ENCODE assay signal across 9 mouse cellular contexts in the genomic region with DNA sequence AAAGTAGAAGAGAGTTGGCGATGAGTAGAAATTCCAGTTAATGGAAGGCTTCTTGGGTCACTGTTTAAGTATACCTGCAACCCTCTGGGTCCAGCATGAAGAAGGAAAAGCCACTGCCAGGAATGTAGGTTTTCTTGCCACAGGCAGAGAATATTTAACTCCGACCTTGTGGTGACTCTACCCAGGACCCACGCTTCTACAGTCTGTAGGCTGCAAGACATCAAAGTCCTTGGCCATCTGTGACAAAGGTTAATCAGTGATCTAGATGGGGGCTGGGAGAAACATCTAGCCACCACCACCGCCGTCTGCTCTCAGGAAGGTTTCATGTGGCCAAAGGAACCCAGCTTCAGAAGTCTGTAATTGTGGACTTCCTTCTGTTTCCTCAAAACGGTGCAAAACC.
A peak's percentile ranks its signal among the peaks of the same experiment; 100 is the strongest.
DNase-seq lines count a peak whose midpoint lies in the region; ATAC-seq lines count a peak whose summit lies in the region.
"Had no signal": no experiment of that assay in that cellular context is flagged by ENCODE, and none has a peak within 500 bp of the region (broad histone marks: within the 10 kb centered on the region; RNA-seq: fewer than 3 reads in every experiment).

No protein-coding gene starts in this region.

- H3K9me3 ChIP-seq in lung, embryonic 15.5 days: no peaks in the 10 kb centered on the region
- H3K9me3 ChIP-seq in stomach, embryonic 16.5 days (replicated peaks; ENCODE audit: control insufficient read depth, low read length): no peaks in the 10 kb centered on the region
- H3K9me3 ChIP-seq: G1E had no signal

- H3K36me3 ChIP-seq in lung, embryonic 15.5 days: no peaks in the 10 kb centered on the region
- H3K36me3 ChIP-seq in stomach, embryonic 16.5 days (ENCODE audit: control insufficient read depth, insufficient read depth, low read length): no peaks in the 10 kb centered on the region

- H3K9ac ChIP-seq in lung, embryonic 15.5 days: no peak overlapping the region
- no peak overlapping the region for H3K9ac ChIP-seq in stomach, embryonic 16.5 days (ENCODE audit: low read length)

- no peak overlapping the region for H3K4me2 ChIP-seq in lung, embryonic 15.5 days
- H3K4me2 ChIP-seq in stomach, embryonic 16.5 days (ENCODE audit: low read depth, low read length): no peak overlapping the region

- no peak overlapping the region for H3K4me3 ChIP-seq in lung, embryonic 15.5 days
- H3K4me3 ChIP-seq in stomach, embryonic 16.5 days (replicated peaks; ENCODE audit: low read length): no peak overlapping the region

- no peak for DNase-seq in lung, postnatal 25 days (ENCODE audit: low spot score)
- peak; percentile 93 for DNase-seq in kidney, adult 11 months
- peak; percentile 74 to 91 for DNase-seq in kidney, postnatal 36 days
- no peak for DNase-seq in spleen, postnatal 10 days (ENCODE audit: low spot score in 2 of 2)
- no peak for DNase-seq in thymus, postnatal 14 days
- DNase-seq: thymus, postnatal 36 days had no signal

- WGBS in lung, embryonic 15.5 days: 68% methylated on average over 6 of the region's 6 CpGs
- 63% methylated on average over 6 of the region's 6 CpGs for WGBS in stomach, embryonic 16.5 days

- peak overlapping the region; percentile 56; the same call in 1 of the 2 replicates for H3K27ac ChIP-seq in lung, embryonic 15.5 days
- peak overlapping the region; percentile 76 for H3K27ac ChIP-seq in stomach, embryonic 16.5 days (ENCODE audit: low read length)

- no peak for ATAC-seq in lung, embryonic 15.5 days (ENCODE audit: borderline replicate concordance, extremely low read depth, low FRiP score, low TSS enrichment)
- no peak for ATAC-seq in stomach, embryonic 16.5 days (ENCODE audit: insufficient read depth, low FRiP score)

- H3K4me1 ChIP-seq in lung, embryonic 15.5 days: peaks cover 34% of the 10 kb centered on the region
- peaks cover 24% of the 10 kb centered on the region for H3K4me1 ChIP-seq in stomach, embryonic 16.5 days (ENCODE audit: control insufficient read depth, insufficient read depth, low read length)

- H3K27me3 ChIP-seq in lung, embryonic 15.5 days: no peaks in the 10 kb centered on the region
- no peaks in the 10 kb centered on the region for H3K27me3 ChIP-seq in stomach, embryonic 16.5 days (ENCODE audit: control insufficient read depth, insufficient read depth, low read length)

Comparison
In these comparisons a context has a peak if more than half of its experiments do, and no peak if none do; other contexts are left out.
1. DNase-seq: peak in kidney, adult 11 months (single experiment) and kidney, postnatal 36 days (2 of 2); none in lung, postnatal 25 days (single experiment), spleen, postnatal 10 days (0 of 2) and thymus, postnatal 14 days (single experiment).